Mouse (Mus musculus) cortical plate, adult 2 months (tissue): ENCODE data around the gene Mcam. TPM values are rescaled to one million over a fixed set of nuclear protein-coding genes. Genes with fewer than 3 reads are reported as not detected.

ENCODE experiments used
- H3K27ac ChIP-seq: fragments of 200-500 bp; 2 replicates; pipeline ENCODE4 v1.5.1; 2012; ENCODE audit warnings: low read length, control low read depth, inconsistent platforms; ENCODE audit not compliant: insufficient read depth
- H3K4me1 ChIP-seq: fragments of 200-500 bp; 2 replicates; pipeline ENCODE4 v1.6.1; 2011; ENCODE audit warnings: low read length; ENCODE audit not compliant: control insufficient read depth, insufficient read depth
- H3K4me3 ChIP-seq: fragments of 200-500 bp; 2 replicates; pipeline ENCODE4 v1.5.1; 2011; ENCODE audit warnings: mild to moderate bottlenecking, low read length, control low read depth; ENCODE audit not compliant: insufficient read depth
- CTCF ChIP-seq: fragments of 200-500 bp; IDR thresholded peaks from 2 replicates; pipeline ENCODE4 v1.5.1; 2011; ENCODE audit warnings: mild to moderate bottlenecking, control low read depth, low read length; ENCODE audit not compliant: insufficient read depth; ENCODE audit errors: extremely low read depth
- POLR2A ChIP-seq: fragments of 200-500 bp; IDR thresholded peaks from 2 replicates; pipeline ENCODE4 v1.6.1; 2011; ENCODE audit warnings: mild to moderate bottlenecking, low read length, control low read depth; ENCODE audit not compliant: insufficient read depth; ENCODE audit errors: extremely low read depth
- polyA plus RNA-seq: library from polyadenylated mRNA; depleted of rRNA; stranded (reverse); fragments of >200 nt; gene quantifications from 2 replicates; pipeline ENCODE4 v1.2.3, GENCODE M21; 2012; rRNA removed

Gene Mcam
- polyA plus RNA-seq, 1 experiment: 27.4 TPM

DNA sequence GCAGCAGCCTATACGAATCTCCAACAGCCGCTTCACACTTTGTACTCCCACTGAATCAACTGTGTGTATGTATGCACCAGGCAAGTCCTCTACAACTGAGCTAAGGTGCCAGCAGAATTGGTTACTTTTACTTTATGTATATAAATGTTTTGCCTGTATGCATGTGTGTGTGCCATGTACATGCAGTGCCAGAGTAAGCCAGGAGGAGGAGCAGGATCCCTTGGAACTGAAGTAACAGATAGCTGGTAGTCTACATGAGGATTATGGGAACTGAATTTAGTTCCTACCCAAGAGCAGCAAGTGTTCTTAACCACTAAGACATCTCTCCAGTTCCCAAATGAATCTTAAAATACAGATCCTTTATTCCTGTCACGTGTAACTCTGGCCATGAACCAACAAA is 48.0 kb downstream of the Mcam start:
- H3K27ac ChIP-seq: no peak overlapping the region
- peak; percentile 50 for TF ChIP-seq CTCF
- TF ChIP-seq POLR2A: no peak
- H3K4me3 ChIP-seq: no peak overlapping the region
- no peaks in the 10 kb centered on the region; the same call in 1 of the 2 replicates for H3K4me1 ChIP-seq

- no peak overlapping the region for H3K4me3 ChIP-seq
These were observed 54.0 kb downstream of the Mcam start for GRCm38 (mm10) chr9:44188223-44188622.

DNA sequence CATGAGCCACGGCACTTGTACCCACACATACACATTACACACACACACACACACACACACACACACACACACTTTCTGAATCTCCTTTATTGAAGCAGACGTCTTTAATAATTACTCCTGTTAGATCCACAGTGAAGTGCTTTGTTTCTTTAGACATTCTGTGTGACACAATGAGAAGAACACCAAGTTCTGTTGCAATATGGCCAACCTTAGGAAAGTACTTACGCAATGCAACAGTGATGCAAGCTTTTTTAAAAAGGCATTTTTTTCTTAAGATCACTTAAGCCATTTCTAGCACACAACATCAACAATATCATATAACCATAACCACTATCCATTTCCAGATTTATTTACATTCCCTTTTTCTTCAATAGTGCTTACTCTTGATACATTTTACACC is 56.9 kb downstream of the Mcam start:
- no peak overlapping the region for H3K4me3 ChIP-seq
- no peak overlapping the region for H3K27ac ChIP-seq
- TF ChIP-seq CTCF: no peak
- TF ChIP-seq POLR2A: no peak
- peaks cover 6% of the 10 kb centered on the region; the same call in 1 of the 2 replicates for H3K4me1 ChIP-seq

More at GRCm38 (mm10) chr9:44188223-44188622, 54.0 kb downstream of the Mcam start:
- Histone ChIP-seq H3K4me1 (peaks cover 6% of the 10 kb centered on the region; the same call in 1 of the 2 replicates), H3K27ac (no peak overlapping the region)
- TF ChIP-seq CTCF (no peak), POLR2A (no peak)

GRCm38 (mm10) chr9:44192312-44192711 is 58.0 kb downstream of the Mcam start:
- TF ChIP-seq CTCF (no peak), POLR2A (no peak)
- Histone ChIP-seq H3K4me3 (no peak overlapping the region), H3K4me1 (peaks cover 6% of the 10 kb centered on the region; the same call in 1 of the 2 replicates), H3K27ac (no peak overlapping the region)

Other genes starting within 250 kb of the Mcam start
- gene Thy1, start 91.1 kb upstream of the Mcam start, polyA plus RNA-seq: 1,180 and 1,226 TPM in 2 replicates
- gene Usp2, start 67.4 kb upstream of the Mcam start, polyA plus RNA-seq: 50.1 and 50.9 TPM in 2 replicates
- 0.15 and 0.35 TPM in 2 replicates for gene Mfrp, start 32.7 kb upstream of the Mcam start, polyA plus RNA-seq
- 24.7 and 30.5 TPM in 2 replicates for gene C1qtnf5, start 27.2 kb upstream of the Mcam start, polyA plus RNA-seq
- gene Gm49380, start 21.0 kb upstream of the Mcam start, polyA plus RNA-seq: 0.10 and 0.19 TPM in 2 replicates
- gene Rnf26, start 21.0 kb upstream of the Mcam start, polyA plus RNA-seq: 29.5 and 30.3 TPM in 2 replicates
- 18.2 and 22.8 TPM in 2 replicates for gene Cbl, start 99.6 kb downstream of the Mcam start, polyA plus RNA-seq
- 1.8 and 4.9 TPM in 2 replicates for gene Ccdc153, start 106.2 kb downstream of the Mcam start, polyA plus RNA-seq
- 0.40 and 0.71 TPM in 2 replicates for gene Pdzd3, start 117.0 kb downstream of the Mcam start, polyA plus RNA-seq
- gene Nlrx1, start 134.1 kb downstream of the Mcam start, polyA plus RNA-seq: 7.0 and 8.0 TPM in 2 replicates
- 86.3 and 91.1 TPM in 2 replicates for gene Abcg4, start 154.1 kb downstream of the Mcam start, polyA plus RNA-seq
- 27.6 and 33.6 TPM in 2 replicates for gene Hinfp, start 171.2 kb downstream of the Mcam start, polyA plus RNA-seq
- gene C2cd2l, start 185.8 kb downstream of the Mcam start, polyA plus RNA-seq: 203 and 213 TPM in 2 replicates
- 18.0 and 19.3 TPM in 2 replicates for gene Dpagt1, start 191.6 kb downstream of the Mcam start, polyA plus RNA-seq
- 64.8 and 68.3 TPM in 2 replicates for gene H2afx, start 200.2 kb downstream of the Mcam start, polyA plus RNA-seq
- gene Hmbs, start 209.8 kb downstream of the Mcam start, polyA plus RNA-seq: 30.5 and 31.2 TPM in 2 replicates
- 42.2 and 43.2 TPM in 2 replicates for gene Vps11, start 227.2 kb downstream of the Mcam start, polyA plus RNA-seq
- gene Hyou1, start 245.0 kb downstream of the Mcam start, polyA plus RNA-seq: 55.4 and 56.7 TPM in 2 replicates